In the genomic region with DNA sequence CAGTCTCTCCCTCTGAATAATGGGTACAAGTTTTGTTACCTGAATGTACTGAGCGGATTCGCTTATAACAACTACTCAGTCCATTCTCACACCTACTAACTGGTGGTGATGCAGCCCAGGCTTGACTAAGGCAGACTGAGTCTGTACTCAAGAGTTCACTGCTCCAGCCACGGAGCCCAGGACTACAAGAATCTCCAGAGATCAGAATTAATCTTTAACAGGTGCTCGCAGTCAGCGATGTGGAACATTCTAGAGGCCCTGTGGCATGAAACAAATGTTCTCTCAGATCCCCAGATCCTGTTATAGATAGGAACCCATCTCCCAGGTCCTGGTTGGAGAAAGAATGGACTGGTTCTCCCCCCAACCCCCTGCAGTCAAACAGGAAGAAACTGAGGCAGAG, we compare ENCODE assay signal across 11 mouse cellular contexts.
"Had no signal": no experiment of that assay in that cellular context is flagged by ENCODE, and none has a peak within 500 bp of the region (broad histone marks: within the 10 kb centered on the region; RNA-seq: fewer than 3 reads in every experiment).

No protein-coding gene starts in this region.

- H3K9me3 ChIP-seq: limb, embryonic 13.5 days; midbrain, embryonic 12.5 days had no signal

- H3K36me3 ChIP-seq: limb, embryonic 13.5 days; midbrain, embryonic 12.5 days had no signal

- ATAC-seq: intestine, embryonic 16.5 days had no signal

- H3K27ac ChIP-seq: limb, embryonic 13.5 days; liver, embryonic 14.5 days; midbrain, embryonic 12.5 days; stomach, postnatal 0 days had no signal

- H3K4me3 ChIP-seq: limb, embryonic 13.5 days; midbrain, embryonic 12.5 days had no signal

- H3K9ac ChIP-seq: liver, embryonic 14.5 days; midbrain, embryonic 12.5 days had no signal

- DNase-seq: layer of hippocampus, adult 9-11 months; layer of hippocampus, postnatal 36 days; left cerebral cortex, postnatal 4 days; lung, adult 18-20 months; right cerebral cortex, adult 18-20 months; right cerebral cortex, postnatal 25 days had no signal

- H3K4me2 ChIP-seq: limb, embryonic 13.5 days; midbrain, embryonic 12.5 days had no signal
